Mouse (Mus musculus) lung, embryonic 16.5 days (tissue): ENCODE measurements around the gene Ferd3l. TPM values are rescaled to one million over a fixed set of nuclear protein-coding genes. Genes with fewer than 3 reads are reported as not detected.

ENCODE experiments used
- ATAC-seq: fragments of 200-750 bp; cut with Nextera tagmentation; 2 replicates; pipeline ENCODE4 v1.8.0; 2017; ENCODE audit warnings: low read depth, mild to moderate bottlenecking, moderate library complexity
- H3K27ac ChIP-seq: fragments of 300-500 bp; sonication (generic); 2 replicates; pipeline ENCODE4 v1.5.1; 2014; ENCODE audit warnings: mild to moderate bottlenecking, control low read depth, low read length
- H3K27me3 ChIP-seq: fragments of 300-500 bp; sonication (generic); 2 replicates; pipeline ENCODE4 v1.6.1; 2014; ENCODE audit warnings: low read depth, low read length, mixed read lengths; ENCODE audit not compliant: control insufficient read depth, insufficient read depth
- H3K36me3 ChIP-seq: fragments of 300-500 bp; sonication (generic); 2 replicates; pipeline ENCODE4 v1.6.1; 2014; ENCODE audit warnings: low read length; ENCODE audit not compliant: control insufficient read depth, insufficient read depth
- H3K4me1 ChIP-seq: fragments of 300-500 bp; sonication (generic); replicated peaks from 2 replicates; pipeline ENCODE4 v1.6.1; 2014; ENCODE audit warnings: low read length, mixed read lengths; ENCODE audit not compliant: control insufficient read depth, insufficient read depth
- H3K4me2 ChIP-seq: fragments of 300-500 bp; sonication (generic); 2 replicates; pipeline ENCODE4 v1.6.1; 2014; ENCODE audit warnings: low read depth, low read length, control low read depth
- H3K4me3 ChIP-seq: fragments of 300-500 bp; sonication (generic); 2 replicates; pipeline ENCODE4 v1.5.1; 2014; ENCODE audit warnings: mild to moderate bottlenecking, low read length, control low read depth
- H3K9ac ChIP-seq: fragments of 300-500 bp; sonication (generic); 2 replicates; pipeline ENCODE4 v1.6.1; 2014; ENCODE audit warnings: low read length, control low read depth
- H3K9me3 ChIP-seq: fragments of 300-500 bp; sonication (generic); 2 replicates; pipeline ENCODE4 v1.6.1; 2016; ENCODE audit warnings: low read length; ENCODE audit not compliant: control insufficient read depth
- WGBS: fragments of 180-500 bp; shearing (Covaris S2); extraction: QIAGEN DNeasy Blood & Tissue Kit; methylation state at CpG from one replicate; pipeline ENCODE4 v1.1.7; 2014; 5-methylcytosine and 5-hydroxymethylcytosine counted together
- polyA plus RNA-seq: library from polyadenylated mRNA; unstranded; fragments of >200 nt; fragmentation: Nextera tagmentation; extraction: Ambion mirVana; gene quantifications from 2 replicates; pipeline ENCODE4 v1.2.1, GENCODE M21; 2015

The Ferd3l gene
- not detected in 2 replicates for polyA plus RNA-seq

DNA sequence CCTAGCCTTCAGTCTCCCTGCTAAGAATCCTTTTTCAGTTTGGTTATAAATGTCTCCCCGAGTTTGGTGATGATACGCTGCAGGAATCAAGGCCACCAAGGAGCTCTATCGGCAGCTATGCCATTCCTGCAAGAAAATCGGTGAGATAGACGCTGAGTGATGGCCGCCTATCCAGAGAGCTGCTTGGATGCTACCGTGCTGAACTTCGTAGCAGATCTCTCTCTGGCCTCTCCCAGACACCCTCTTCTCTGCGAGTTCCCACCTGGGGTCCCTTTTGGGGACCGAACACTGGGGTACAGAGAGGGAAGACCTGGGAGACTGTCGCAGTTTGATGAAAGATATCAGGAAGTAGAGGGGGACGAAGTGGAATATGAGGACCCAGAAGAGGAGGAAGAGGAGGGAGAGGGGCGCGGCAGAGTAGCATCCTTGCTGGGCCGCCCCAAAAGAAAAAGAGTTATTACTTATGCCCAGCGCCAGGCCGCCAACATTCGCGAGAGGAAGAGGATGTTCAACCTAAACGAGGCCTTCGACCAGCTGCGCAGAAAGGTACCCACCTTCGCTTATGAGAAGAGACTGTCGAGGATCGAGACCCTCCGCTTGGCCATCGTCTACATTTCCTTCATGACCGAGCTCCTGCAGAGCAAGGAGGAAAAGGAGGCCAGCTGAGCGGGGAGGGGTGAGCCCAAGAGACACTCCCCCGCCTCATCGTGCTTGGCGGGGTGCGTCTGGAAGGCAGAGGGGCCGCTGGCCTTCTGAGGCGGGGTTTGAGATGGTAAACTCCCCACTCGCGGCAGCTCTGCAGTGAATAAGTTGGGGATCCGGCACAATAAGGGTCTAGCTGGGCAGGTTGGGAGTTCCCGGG is at the start of gene Ferd3l:
Gene Ferd3l (plus strand): TSS at position 95 of the 862 bp plus-strand sequence.
- Histone ChIP-seq H3K4me3 (no peak within 1 kb of the TSS), H3K36me3 (no peaks in the 10 kb centered on the region), H3K9ac (no peak within 1 kb of the TSS), H3K27me3 (peaks cover 32% of the 10 kb centered on the region), H3K4me2 (no peak within 1 kb of the TSS), H3K27ac (no peak within 1 kb of the TSS), H3K4me1 (no peaks in the 10 kb centered on the region), H3K9me3 (no peaks in the 10 kb centered on the region)
- no peak for ATAC-seq
- WGBS = 1% methylated on average over 39 of the region's 39 CpGs

DNA sequence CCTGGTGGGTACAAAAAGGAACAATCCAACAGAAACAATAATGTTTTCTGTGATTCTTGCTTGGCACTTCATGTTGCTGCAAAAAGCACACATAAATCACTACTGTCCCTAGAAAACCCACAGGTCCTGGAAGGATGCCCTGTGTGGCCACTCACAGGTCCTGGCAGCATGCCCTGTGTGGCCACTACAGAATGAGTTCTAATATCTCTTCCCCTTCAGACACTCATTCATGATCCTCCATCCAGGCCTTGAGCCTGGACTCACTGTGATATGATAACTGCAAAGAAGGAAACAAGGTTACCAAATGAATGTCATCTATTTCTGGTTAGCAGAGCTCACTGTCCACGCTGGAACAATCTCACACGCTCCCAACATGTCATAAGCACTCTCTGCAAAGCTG is 34.3 kb upstream of the Ferd3l start:
- ATAC-seq = no peak
- H3K27me3 ChIP-seq = no peaks in the 10 kb centered on the region
- 66% methylated on average over 2 of the region's 2 CpGs for WGBS
- no peak overlapping the region for H3K4me3 ChIP-seq
- H3K27ac ChIP-seq = no peak overlapping the region
- no peak overlapping the region for H3K4me2 ChIP-seq
- H3K9me3 ChIP-seq = no peaks in the 10 kb centered on the region; the same call in 1 of the 2 replicates
- H3K9ac ChIP-seq = no peak overlapping the region
- H3K36me3 ChIP-seq = no peaks in the 10 kb centered on the region
- no peaks in the 10 kb centered on the region for H3K4me1 ChIP-seq

DNA sequence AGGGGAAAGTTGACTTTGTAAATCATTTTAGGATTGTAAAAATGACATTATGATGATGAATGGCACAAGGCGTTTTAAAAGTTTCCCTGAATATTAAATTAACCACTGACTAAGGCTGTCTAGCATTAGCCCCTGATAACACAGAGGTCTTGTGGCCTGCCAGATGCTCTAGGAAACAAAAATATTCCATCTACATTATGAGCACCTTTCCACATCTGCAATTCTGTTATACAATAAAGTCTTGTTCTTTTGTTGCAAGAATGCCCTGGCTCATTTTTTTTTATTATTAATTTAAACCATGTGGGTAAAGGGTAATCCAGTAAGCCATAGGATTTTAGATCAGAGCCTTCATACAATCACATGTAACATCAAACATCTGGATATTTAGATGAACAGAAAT is 33.6 kb upstream of the Ferd3l start:
- H3K27me3 ChIP-seq = no peaks in the 10 kb centered on the region
- no peaks in the 10 kb centered on the region for H3K4me1 ChIP-seq
- H3K4me2 ChIP-seq = no peak overlapping the region
- H3K36me3 ChIP-seq = no peaks in the 10 kb centered on the region
- no peak overlapping the region for H3K4me3 ChIP-seq
- H3K9ac ChIP-seq = no peak overlapping the region
- 58% methylated on average over 1 of the region's 1 CpGs for WGBS
- H3K27ac ChIP-seq = no peak overlapping the region
- H3K9me3 ChIP-seq = no peaks in the 10 kb centered on the region
- no peak for ATAC-seq

DNA sequence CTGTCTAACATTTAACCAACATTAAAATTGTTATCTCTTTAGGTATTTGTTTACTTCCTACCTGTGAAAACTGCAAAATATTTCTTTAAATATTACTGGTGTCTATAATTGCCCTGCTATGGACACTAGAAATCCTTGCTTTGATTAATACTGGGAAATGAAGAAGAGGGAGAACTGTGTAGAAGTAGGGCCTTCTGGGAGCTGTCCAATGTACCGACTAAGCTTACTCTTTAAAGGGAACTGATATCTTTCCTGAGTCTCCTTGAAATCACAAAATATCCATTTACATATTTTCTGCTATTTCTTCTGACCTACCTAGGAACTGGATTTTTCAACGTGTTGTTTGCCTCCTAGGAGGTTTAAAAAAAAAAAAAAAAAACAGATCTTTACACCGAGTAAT is 1.5 kb upstream of the Ferd3l start:
- Histone ChIP-seq H3K27me3 (peaks cover 32% of the 10 kb centered on the region), H3K4me2 (no peak overlapping the region)
- 11% methylated on average over 3 of the region's 3 CpGs for WGBS

DNA sequence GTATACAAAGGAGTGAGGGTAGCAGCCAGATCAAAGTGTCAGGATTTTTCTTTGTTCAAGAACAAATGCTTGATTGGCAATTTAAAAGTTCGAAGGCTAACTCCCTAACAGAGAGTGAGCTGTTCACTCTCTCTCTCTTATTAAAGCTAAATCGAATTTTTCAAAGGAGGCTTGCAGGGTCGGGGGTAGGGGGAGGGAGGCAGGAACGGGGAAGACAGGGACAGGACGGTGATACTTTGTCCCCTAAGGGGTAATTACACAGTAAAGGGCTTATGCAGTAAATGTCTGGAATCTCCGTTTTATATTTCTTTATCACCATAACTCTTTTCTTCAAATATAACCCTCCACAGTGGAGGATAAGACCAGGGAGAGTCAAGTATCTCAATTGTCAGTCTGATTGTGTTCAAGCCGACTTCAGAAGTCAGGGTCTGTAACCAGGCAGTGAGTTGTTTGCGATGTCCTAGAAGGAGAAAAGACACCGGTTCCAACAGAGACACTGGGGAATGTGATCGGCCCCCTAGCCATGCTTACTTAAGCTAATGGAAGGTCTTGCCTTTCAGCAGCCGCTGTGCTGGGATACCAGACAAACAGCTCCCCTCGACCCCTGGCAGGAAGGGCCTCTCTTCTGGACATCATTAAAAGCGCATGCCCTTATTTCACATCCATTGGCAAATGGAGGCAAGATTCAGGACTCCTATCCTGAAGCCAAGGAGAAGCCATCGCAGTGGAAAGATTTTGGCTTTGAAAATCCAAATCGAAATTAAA is 709 bp upstream of the Ferd3l start:
- Histone ChIP-seq H3K27me3 (peaks cover 32% of the 10 kb centered on the region), H3K9me3 (no peaks in the 10 kb centered on the region), H3K4me3 (no peak overlapping the region), H3K27ac (no peak overlapping the region), H3K4me2 (no peak overlapping the region), H3K36me3 (no peaks in the 10 kb centered on the region), H3K4me1 (no peaks in the 10 kb centered on the region), H3K9ac (no peak overlapping the region)
- 3% methylated on average over 15 of the region's 15 CpGs for WGBS
- ATAC-seq = no peak

More for the DNA sequence above, 1.5 kb upstream of the Ferd3l start:
- Histone ChIP-seq H3K27ac (no peak overlapping the region), H3K9me3 (no peaks in the 10 kb centered on the region), H3K36me3 (no peaks in the 10 kb centered on the region), H3K4me1 (no peaks in the 10 kb centered on the region), H3K9ac (no peak overlapping the region), H3K4me3 (no peak overlapping the region)
- ATAC-seq = no peak

DNA sequence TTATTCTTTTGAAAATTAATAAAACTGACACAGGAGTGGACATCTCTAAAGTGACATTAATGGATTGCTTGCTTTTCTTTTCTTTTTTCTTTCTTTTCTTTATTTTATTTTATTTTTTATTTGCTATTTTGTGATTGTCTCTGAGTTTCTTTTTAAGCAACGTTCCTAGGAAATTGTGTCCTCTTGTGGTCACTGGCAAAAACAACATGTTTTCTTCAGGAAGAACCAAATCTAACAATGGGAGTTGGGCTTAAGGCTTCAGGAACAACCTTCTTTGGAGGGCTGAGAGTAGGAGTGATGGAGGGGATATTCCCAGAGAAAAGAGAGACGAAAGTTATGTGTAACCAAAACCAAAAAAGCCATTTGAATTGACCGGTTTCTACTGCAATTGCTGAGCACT is 24.6 kb downstream of the Ferd3l start:
- Histone ChIP-seq H3K27me3 (peaks cover 40% of the 10 kb centered on the region), H3K4me1 (peaks cover 9% of the 10 kb centered on the region), H3K9me3 (no peaks in the 10 kb centered on the region), H3K36me3 (no peaks in the 10 kb centered on the region), H3K4me2 (no peak overlapping the region), H3K9ac (no peak overlapping the region), H3K27ac (no peak overlapping the region), H3K4me3 (no peak overlapping the region)
- no peak for ATAC-seq
- WGBS = 8% methylated on average over 3 of the region's 3 CpGs

DNA sequence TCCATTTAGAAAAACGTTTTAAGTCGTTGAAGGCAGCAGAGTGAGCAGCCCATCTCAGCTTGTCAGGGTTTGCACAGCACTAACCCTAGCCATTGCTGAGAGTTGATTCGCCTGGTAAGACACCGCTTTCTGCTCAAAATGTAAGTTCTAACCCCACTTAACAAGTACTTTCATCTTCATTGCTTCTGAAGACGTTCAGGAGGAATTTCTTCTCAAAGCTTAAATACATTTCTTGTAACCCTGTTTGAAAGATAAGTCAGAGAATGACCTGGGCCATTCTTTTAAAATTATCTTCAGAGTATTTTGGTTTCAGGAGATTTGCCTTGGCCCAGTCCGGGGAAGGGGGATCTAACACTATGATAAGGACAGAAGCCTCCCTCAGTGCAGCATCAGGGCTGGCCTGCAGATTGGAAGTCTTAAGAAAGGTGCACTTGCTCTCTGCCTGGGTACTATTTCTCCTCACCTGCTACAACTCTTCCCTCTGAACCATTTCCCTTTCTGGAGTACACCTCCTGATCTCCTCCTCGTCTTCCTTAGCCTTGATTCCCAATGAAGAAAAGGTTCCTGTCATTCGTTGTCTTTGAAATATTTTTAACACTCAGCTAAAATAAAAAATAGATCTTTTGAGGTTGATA is 26.8 kb downstream of the Ferd3l start:
- Histone ChIP-seq H3K36me3 (no peaks in the 10 kb centered on the region), H3K27me3 (peaks cover 58% of the 10 kb centered on the region), H3K4me2 (no peak overlapping the region), H3K9ac (no peak overlapping the region), H3K9me3 (no peaks in the 10 kb centered on the region), H3K4me1 (peaks cover 17% of the 10 kb centered on the region), H3K27ac (no peak overlapping the region), H3K4me3 (no peak overlapping the region)
- 23% methylated on average over 8 of the region's 8 CpGs for WGBS
- ATAC-seq = no peak

DNA sequence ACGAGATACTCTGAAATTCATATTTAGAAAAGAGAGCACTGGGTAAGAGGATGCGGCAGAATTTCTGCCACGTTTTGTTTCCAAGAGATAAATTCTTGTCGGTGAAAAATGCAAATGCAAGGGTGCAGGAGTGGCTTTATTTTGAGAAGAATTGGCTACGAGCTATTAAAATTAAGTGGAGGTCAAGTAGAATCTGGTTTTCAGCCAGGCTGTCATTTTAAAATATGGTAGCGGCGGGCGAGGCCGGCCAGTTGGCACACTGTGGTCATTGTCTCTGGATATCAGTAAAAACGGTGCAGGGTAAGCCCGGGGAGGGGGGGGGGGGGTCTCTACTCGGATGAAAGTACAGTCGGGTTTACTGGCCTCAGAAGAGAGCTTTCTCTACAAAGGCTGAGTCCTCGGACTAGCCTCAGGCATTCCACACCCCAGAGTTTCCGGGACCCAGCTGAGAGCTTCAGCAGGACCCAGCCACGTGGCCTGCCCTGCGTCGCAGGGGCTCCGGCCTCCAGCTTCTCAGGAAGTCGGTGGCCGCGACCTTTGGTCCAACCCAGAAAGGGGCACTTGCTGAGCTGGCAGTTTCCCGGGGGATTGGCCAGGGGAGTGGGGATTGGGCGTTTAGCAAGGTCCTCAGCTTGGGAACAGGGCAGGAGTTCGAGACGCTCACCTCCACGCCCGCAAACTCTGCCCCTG is 27.5 kb downstream of the Ferd3l start:
- H3K4me3 ChIP-seq = no peak overlapping the region; the same call in 1 of the 2 replicates
- no peak for ATAC-seq
- peaks cover 62% of the 10 kb centered on the region for H3K27me3 ChIP-seq
- H3K4me2 ChIP-seq = no peak overlapping the region
- no peak overlapping the region for H3K27ac ChIP-seq
- H3K9me3 ChIP-seq = no peaks in the 10 kb centered on the region
- peaks cover 17% of the 10 kb centered on the region for H3K4me1 ChIP-seq
- no peak overlapping the region for H3K9ac ChIP-seq
- H3K36me3 ChIP-seq = no peaks in the 10 kb centered on the region
- WGBS = 4% methylated on average over 27 of the region's 28 CpGs
